Mouse (Mus musculus) kidney, adult 8-10 months (tissue): ENCODE measurements at regions not wholly inside any gene's neighbourhood (a gene's known extent, or its start where the extent isn't known, plus 50 kb on each side); places are given as distances from the start of the nearest gene placed in this dataset.

Source experiments
- DNase-seq, 2 experiments: peaks; one replicate each; pipeline ENCODE4 v3.0.0; 2022

DNA sequence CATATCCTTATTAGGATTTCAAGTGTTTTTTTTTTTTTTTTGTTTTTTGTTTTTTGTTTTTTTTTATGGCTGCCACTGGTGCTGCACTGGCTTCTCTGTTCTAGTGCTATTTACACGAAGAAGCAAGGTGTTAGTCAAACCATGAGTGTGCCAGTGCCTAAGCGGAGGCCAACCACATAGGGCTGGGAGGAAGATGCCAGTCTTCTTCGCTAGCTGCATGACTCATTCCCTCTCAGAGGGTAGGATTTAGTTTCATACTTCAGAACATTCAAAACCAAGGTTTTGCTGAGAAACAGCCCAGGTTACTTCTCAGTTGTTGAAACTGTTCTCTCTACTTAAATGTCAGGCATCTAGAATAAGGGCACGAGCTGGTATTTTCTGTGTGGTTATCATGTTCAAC is 72.6 kb downstream of the Icos start:
- DNase-seq: no peak

DNA sequence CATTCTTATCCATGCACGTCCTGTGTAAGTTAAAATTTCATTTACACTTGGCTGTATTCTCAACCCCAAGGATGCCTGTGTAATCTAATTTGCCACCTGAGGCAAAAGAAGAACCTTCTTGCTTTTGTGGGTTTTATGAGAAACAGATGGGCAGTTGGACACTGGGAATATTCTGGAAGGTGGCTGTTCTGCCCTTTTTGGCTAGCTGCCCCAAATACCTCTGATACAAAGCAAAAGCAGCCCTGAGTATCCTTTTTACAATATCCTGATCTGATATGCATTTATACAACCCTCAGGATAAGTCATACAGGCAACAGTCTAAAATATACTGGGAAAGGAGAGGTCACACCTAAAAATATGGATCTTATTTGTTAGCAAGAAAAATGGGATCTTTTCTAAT is 75.9 kb downstream of the Icos start:
- no peak for DNase-seq

DNA sequence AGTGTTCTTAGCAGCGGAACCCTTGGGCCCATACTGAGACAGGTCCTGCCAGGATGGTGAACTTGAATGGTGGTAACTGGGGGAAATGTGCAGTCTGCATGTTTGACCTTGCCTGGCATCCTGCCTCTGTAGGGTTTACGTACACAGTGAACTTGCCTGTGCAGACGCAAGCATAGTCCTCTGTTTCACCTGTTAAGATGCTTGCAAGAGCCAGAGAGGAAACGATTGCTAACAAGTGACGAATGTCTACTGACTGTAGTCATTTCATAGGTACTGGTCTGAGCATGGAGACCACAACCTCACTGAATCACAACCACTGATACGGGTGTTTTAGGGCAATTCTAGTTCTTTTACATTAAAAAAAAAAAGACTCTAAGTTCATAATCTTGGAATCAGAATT is 76.7 kb downstream of the Icos start:
- DNase-seq: no peak

DNA sequence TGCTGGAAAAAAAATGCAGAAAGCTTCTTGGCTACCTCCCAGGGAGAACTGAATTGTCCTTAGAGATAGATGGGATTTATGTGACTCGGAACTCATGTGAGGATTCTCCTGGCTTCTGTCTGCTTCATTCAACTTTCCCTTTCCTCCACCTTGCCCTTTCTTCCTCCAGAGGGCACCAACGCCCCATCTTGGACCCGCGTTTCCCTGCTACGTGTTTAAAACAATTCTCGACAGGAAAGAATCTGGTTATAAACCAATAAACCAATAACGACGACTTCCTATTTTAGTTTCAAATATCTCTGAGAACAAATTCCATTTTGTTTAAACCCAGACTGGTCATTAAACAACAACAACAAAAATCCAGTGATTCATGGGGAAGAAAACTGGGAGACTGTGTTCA is 77.4 kb downstream of the Icos start:
- DNase-seq: peak; percentile 4 to 53

DNA sequence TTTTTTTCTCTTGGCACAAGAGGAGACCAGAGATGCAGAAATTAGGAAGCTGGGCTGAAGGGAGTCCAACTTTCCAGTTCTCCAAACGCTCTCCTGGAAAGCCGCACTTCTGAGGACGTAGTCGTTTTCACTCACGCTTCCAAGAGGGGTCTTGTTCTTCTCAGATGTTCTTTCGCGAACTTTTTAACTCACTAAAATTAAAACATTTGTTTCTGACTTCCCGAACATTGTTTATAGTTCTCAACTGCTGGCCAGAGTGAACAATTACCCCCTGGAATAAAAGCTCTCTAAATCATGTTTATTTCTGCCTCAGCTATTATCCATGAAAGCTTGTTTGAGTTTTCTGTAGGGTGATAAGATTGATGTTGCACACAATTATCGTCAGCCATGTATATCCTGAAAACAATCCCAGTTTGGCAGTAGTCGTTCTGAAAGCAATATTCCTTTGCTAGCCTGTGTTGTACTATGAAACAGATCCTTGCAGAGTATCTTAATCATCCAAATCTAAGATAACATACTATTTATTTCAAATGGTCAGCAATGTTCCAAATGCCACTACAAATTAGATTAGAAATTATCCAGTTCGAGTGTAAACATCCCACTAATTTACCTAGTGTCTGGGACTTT is 82.3 kb downstream of the Icos start:
- DNase-seq: no peak

DNA sequence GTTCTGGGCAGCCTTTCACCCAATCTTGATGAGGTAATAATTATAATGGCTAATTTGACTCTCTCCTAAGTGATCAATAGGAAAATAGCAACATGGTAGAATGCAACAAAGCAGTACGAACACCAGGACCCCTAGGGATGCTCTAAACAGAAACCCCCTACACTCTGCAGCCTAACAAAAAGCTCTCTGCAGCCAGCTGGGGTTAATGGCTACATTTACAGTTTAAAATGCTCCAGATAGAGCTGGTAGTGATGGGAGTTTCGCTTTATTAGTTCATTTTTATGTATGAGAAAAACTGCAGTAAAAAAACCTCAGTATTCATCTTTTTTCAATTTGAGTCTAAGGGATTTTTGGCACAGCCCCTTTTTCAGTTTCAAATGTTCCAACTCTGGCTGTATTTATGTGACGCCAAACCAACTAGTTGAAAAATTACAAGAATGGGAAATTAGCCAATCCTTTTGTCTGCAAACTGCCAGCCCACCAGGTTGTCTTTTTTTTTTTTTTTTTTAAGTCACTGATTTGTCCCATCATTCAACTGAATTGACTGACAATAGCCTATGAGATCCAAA is 84.2 kb downstream of the Icos start:
- DNase-seq: no peak

- no peak for DNase-seq
These were observed 90.4 kb downstream of the Icos start for GRCm38 (mm10) chr1:61068112-61068511.

GRCm38 (mm10) chr1:61074127-61074526 is 96.4 kb downstream of the Icos start:
- no peak for DNase-seq

DNA sequence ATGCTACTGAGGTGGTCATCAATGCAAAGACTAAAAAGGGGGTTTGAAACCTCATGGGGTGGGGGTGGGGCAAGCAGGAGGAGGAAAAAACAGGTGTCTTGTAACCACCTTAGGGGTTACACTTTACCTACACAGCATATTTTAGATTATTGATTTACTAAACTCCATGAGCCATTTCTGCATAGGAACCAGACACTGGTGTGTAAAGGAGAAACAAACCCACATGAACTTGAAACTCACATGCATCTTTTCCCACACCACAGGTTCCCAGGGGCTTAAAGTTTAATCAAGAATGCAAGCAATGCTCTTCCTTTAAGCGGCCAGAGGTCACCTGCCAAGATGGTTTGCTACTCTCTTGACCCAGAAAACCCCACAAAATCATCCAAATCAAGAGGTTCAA is 97.6 kb downstream of the Icos start:
- peak in 1 of 2 experiments; percentile 11 for DNase-seq

- no peak for DNase-seq
These were observed 107.0 kb downstream of the Icos start for GRCm38 (mm10) chr1:61084732-61085131.

DNA sequence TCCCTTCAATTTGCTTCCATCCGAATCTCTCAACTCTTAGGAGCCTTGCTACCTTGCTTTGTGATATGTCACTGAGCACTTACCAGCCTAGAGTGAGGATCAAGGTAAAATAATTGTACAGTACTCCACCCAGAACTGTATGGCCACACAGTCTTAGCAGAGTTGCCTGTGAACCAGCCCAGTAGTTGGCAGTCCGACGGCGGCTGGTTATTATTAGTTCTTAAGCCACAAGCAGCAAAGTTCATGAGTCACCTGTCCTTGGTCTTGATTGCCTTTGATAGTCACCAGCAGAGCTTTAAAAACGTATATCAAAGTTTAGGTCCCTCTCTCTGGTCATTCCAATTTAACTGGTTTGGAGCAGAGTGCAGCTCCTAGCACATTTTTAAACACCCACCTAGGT is 109.1 kb downstream of the Icos start:
- no peak for DNase-seq

GRCm38 (mm10) chr1:61090801-61091200 is 113.1 kb downstream of the Icos start:
- no peak for DNase-seq

DNA sequence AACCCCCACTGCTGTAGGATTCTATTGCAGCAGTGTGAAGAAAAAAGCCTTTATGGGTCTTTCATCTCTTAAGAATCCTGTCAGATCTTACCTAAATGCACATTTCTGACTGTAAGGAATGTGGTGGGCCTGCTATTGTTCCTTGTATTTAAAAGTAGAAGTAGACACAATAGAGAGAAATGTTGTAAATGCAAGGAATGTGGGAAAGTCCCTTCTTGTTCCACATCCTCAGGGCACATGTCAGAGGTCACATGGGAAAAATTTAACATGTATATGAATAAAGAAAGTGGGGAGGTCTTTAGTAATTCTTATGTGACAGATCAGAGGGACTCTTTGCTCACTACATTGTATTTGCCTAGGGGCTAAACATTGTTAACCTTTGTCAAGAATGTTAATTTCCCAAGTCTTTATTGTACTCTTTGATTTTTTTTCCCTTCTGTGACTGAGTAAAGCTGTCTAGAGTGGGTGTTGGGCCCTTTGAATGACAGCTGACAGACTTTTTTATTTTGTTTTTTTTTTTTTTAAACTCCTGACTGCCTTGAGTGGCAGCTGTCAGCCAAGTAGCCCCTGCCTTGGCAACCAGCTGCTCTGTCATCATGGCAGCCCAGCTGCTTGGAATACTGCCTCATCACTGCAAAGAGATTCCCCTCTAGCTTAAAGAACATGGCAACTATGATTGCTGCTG is 117.9 kb downstream of the Icos start:
- DNase-seq: no peak

- DNase-seq: no peak
These were observed 121.6 kb downstream of the Icos start for GRCm38 (mm10) chr1:61099341-61099740.

- peak in 1 of 2 experiments; percentile 3 for DNase-seq
These were observed 124.0 kb downstream of the Icos start for GRCm38 (mm10) chr1:61101679-61102078.

DNA sequence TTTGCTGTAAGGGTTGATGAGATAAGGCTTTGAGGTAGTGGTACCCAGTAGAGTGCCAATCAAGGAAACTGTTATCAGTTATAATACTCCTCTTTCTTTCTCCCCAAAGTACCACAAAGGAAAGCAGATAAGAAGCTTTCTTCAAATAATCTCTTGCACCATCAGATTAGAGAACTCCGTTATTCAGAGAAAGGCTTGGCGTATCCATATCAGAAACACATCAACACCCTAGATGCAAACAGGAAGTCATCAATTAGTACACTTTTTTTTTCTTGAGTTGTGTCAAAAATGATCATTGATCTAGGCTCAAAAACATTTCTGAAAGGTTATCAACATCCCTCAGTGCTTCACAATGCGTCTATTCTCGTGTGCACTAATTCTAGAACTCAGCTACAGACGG is 124.6 kb downstream of the Icos start:
- no peak for DNase-seq

DNA sequence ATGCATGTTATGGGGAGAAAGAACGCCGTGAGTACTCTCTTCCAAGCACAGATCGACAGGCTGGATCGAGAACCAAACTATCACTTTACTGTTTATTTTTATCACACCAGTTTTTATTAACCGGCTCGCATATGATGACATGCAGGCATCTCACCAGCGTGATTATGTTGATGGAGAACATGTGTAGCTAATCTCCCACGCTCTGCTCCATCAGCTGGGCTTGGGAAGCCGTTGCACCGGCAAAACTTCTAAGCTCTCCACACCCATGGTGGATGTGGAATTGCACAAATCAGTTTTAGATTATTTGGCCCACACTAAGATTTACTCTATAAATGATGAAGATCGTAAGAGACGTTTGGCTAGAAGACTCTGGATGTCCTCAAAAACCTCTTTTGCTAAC is 125.9 kb downstream of the Icos start:
- no peak for DNase-seq

DNA sequence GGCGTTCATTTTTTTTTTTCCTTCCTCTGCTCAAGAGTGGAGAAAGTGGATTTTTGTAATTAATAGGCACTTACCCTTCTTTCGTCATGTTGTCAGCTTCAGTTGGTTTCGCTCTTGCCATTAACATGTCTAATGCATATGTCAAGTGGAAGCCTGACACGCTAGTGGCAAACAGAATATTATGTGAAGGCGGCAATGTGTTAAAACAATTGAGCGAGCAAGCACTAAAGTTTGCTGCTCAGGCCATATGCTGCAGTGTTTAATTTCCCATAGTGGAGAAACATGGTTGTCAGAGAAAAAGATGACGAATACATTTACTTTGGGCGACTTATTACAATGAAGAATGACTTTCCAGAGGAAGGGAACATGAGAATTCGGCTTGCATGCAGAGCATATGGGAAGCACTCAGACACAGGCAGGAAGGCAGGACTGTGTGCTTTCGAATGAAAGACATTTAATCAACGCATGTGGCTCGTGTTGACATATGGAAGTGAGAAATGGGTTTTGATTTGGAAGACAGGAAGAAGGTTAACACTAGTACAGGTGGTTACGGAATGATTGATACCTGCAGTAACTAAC is 134.1 kb downstream of the Icos start:
- DNase-seq: no peak

DNA sequence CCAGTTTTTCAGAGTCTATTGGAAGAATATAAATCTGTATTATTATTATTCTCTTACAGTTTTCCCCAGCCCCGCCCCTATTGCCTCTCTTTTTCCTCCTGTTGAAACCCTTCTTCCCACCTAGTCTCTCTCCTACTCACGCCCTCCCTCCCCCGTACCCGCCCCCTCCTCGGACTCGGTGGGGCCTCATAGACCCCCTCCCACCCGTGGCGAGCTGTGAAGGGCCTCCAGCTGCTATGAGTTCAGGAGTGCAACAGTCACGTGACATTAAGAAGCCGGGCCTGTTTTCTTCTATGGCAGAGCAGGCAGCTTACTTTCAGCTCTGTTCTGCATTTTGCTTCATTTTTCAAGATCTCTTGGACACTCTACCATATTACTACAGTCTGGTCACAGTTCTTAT is 139.8 kb downstream of the Icos start:
- no peak for DNase-seq

DNA sequence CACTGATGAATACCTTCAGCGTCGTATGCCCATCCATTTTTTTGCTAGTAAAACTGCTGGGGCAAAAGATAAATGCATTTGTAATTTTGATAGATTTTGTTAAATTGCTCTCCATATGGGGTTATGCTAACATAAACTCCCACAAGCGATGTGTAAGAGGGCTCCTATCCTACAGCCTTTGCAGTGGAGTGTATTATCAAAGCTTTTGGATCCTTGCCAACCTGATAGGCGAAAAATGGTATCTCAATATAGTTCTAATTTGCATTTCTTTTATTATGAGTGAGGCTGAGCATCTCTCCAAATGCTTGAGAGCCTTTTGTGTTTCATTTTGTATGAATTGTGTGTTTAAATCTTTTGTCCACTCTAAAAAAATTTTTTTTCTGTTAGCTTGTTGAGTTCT is 140.3 kb downstream of the Icos start:
- DNase-seq: no peak

GRCm38 (mm10) chr1:61121480-61121879 is 143.8 kb downstream of the Icos start:
- no peak for DNase-seq

GRCm38 (mm10) chr1:61125127-61125526 is 147.4 kb downstream of the Icos start:
- DNase-seq: no peak

GRCm38 (mm10) chr1:61135597-61136545 is 158.1 kb downstream of the Icos start:
- no peak for DNase-seq
